Mouse (Mus musculus) thymus, postnatal 14 days (tissue): ENCODE data around the gene Plppr5.

Experiments
- DNase-seq: peaks from one replicate; pipeline ENCODE4 v3.0.0; 2021

Plppr5 gene

GRCm38 (mm10) chr3:117708788-117709187, 134.2 kb downstream of the Plppr5 start:
- DNase-seq: no peak

GRCm38 (mm10) chr3:117716534-117717280, 142.1 kb downstream of the Plppr5 start:
- DNase-seq: no peak

GRCm38 (mm10) chr3:117723390-117723789, 148.8 kb downstream of the Plppr5 start:
- no peak for DNase-seq

DNA sequence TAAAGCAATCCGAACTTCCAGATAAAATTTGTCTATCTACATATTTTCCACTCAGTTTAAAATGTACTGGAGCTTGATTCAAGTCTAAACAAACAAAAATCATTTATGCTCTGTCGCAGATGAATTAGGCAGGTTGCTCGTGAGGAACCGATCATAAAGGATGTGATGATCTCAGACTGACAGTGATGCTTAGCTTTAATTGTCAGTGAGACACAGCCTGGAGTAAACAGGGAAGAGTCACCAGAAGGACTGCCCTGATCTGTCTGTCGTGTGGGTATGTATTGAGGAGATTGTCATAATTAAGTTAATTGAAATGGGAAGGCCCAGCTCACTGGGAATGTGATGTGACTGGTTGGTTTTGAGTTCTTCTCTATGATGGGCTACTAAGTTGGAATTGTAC, 149.9 kb downstream of the Plppr5 start:
- no peak for DNase-seq

- no peak for DNase-seq
Measured at GRCm38 (mm10) chr3:117725501-117725900, 150.9 kb downstream of the Plppr5 start.

DNA sequence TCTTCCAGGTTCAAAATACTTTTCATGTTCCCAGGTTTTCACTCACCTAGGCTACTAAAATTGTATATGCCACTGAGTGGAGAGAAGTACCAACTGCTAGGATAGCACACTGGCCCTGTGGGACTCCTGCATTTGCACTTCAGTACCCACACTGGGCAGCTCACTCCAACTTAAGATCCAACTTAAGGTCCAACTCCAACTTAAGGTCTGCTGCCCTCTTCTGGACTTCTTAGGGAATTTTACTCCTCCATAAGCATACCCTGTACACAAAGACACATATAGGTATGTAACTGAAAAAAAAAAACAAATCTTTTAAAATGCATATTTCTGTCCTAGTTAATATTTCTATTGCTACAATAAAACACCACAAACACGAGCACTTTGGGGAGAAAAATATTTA, 153.5 kb downstream of the Plppr5 start:
- DNase-seq: no peak

- DNase-seq: no peak
Measured at GRCm38 (mm10) chr3:117729121-117730072, 154.8 kb downstream of the Plppr5 start.

GRCm38 (mm10) chr3:117731545-117731944, 156.9 kb downstream of the Plppr5 start:
- no peak for DNase-seq

- no peak for DNase-seq
Measured at GRCm38 (mm10) chr3:117732661-117733060, 158.0 kb downstream of the Plppr5 start.
